Mouse (Mus musculus) CH12.LX (cell line): ENCODE data around the gene Gas6. TPM values are rescaled to one million over a fixed set of nuclear protein-coding genes. Genes with fewer than 3 reads are reported as not detected.

Experiments used
- DNase-seq: peaks from one replicate; pipeline ENCODE4 v3.0.0-alpha.2; 2013; ENCODE audit errors: extremely low read depth
- H3K27ac ChIP-seq: 2 replicates; pipeline ENCODE4 v1.5.1; 2012; ENCODE audit warnings: low read depth, mild to moderate bottlenecking, control low read depth, moderate library complexity; ENCODE audit not compliant: insufficient read depth
- H3K27me3 ChIP-seq: replicated peaks from 2 replicates; pipeline ENCODE3; 2012; ENCODE audit warnings: inconsistent platforms
- H3K36me3 ChIP-seq, 2 experiments: replicated peaks in 1 of 2; 2 replicates each; pipeline versions ENCODE3 to v1.6.1; 2012; ENCODE audit warnings: inconsistent platforms in 1 of 2, low read length in 1 of 2, mild to moderate bottlenecking in 1 of 2, mixed read lengths in 1 of 2, moderate library complexity in 1 of 2; ENCODE audit not compliant: control insufficient read depth in 1 of 2, insufficient read depth in 1 of 2
- H3K4me1 ChIP-seq, 2 experiments: 2 replicates each; pipeline ENCODE4 v1.6.1; 2012; ENCODE audit warnings: inconsistent platforms in 1 of 2, moderate library complexity in 1 of 2; ENCODE audit not compliant: insufficient read depth in 2 of 2, control insufficient read depth in 1 of 2
- H3K4me2 ChIP-seq: 2 replicates; pipeline ENCODE4 v1.6.1; 2012; ENCODE audit warnings: low read depth, mild to moderate bottlenecking, control low read depth; ENCODE audit not compliant: poor library complexity, insufficient read depth, severe bottlenecking
- H3K4me3 ChIP-seq, 3 experiments: fragments of 150-350 bp in 1 of 3; sonication (generic) in 1 of 3; replicated peaks in 1 of 3; 2 replicates each; pipeline versions ENCODE3 to v1.5.1; 2011 to 2012; ENCODE audit warnings: low read depth in 2 of 3, low read length in 2 of 3, mild to moderate bottlenecking in 2 of 3, moderate library complexity in 2 of 3, control low read depth in 1 of 3, improper control_type of control experiment in 1 of 3, inconsistent platforms in 1 of 3, mixed read lengths in 1 of 3; ENCODE audit not compliant: poor library complexity in 1 of 3
- H3K79me2 ChIP-seq: replicated peaks from 2 replicates; pipeline ENCODE4 v1.6.1; 2012; ENCODE audit warnings: mild to moderate bottlenecking, moderate library complexity; ENCODE audit not compliant: control insufficient read depth, poor library complexity, insufficient read depth, severe bottlenecking; ENCODE audit errors: extremely low read depth
- H3K9ac ChIP-seq: 2 replicates; pipeline ENCODE4 v1.6.1; 2012; ENCODE audit warnings: low read depth, mild to moderate bottlenecking, control low read depth, moderate library complexity; ENCODE audit not compliant: insufficient read depth
- H3K9me3 ChIP-seq: replicated peaks from 2 replicates; pipeline ENCODE3; 2012; ENCODE audit warnings: low read length, inconsistent platforms, mixed read lengths
- ELF1 ChIP-seq: IDR thresholded peaks from 2 replicates; pipeline ENCODE4 v1.6.1; 2014; ENCODE audit warnings: low read depth, mild to moderate bottlenecking, inconsistent platforms, low read length, improper control_type of control experiment
- EP300 ChIP-seq: IDR thresholded peaks from 2 replicates; pipeline ENCODE4 v1.6.1; 2011; ENCODE audit warnings: low read length, improper control_type of control experiment
- JUND ChIP-seq: conservative IDR thresholded peaks from 2 replicates; pipeline ENCODE4 v1.6.1; 2011; ENCODE audit warnings: low read depth, low read length, improper control_type of control experiment
- MAFK ChIP-seq: IDR thresholded peaks from 2 replicates; pipeline ENCODE4 v1.6.1; 2011; ENCODE audit warnings: low read length, improper control_type of control experiment; ENCODE audit not compliant: insufficient replicate concordance
- MAX ChIP-seq: IDR thresholded peaks from 2 replicates; pipeline ENCODE4 v1.6.1; 2011; ENCODE audit warnings: low read length, improper control_type of control experiment
- MAZ ChIP-seq: IDR thresholded peaks from 2 replicates; pipeline ENCODE4 v1.6.1; 2012; ENCODE audit warnings: low read depth, mild to moderate bottlenecking, inconsistent platforms, low read length, improper control_type of control experiment, moderate library complexity
- MXI1 ChIP-seq: IDR thresholded peaks from 2 replicates; pipeline ENCODE4 v1.6.1; 2011; ENCODE audit warnings: mild to moderate bottlenecking, low read depth, low read length, improper control_type of control experiment
- MYC ChIP-seq: IDR thresholded peaks from 2 replicates; pipeline ENCODE4 v1.6.1; 2011; ENCODE audit warnings: low read depth, mild to moderate bottlenecking, improper control_type of control experiment, low read length
- NRF1 ChIP-seq: IDR thresholded peaks from 2 replicates; pipeline ENCODE4 v1.6.1; 2014; ENCODE audit warnings: low read depth, mild to moderate bottlenecking, inconsistent platforms, low read length, improper control_type of control experiment, moderate library complexity
- POLR2AphosphoS2 ChIP-seq: IDR thresholded peaks from 2 replicates; pipeline ENCODE4 v1.6.1; 2011; ENCODE audit warnings: low read depth, low read length, improper control_type of control experiment
- RAD21 ChIP-seq: IDR thresholded peaks from 2 replicates; pipeline ENCODE4 v1.6.1; 2011; ENCODE audit warnings: low read depth, mild to moderate bottlenecking, low read length, improper control_type of control experiment, moderate library complexity
- SIN3A ChIP-seq: IDR thresholded peaks from 2 replicates; pipeline ENCODE4 v1.6.1; 2012; ENCODE audit warnings: low read length, improper control_type of control experiment, inconsistent platforms
- SMC3 ChIP-seq: IDR thresholded peaks from 2 replicates; pipeline ENCODE4 v1.6.1; 2011; ENCODE audit warnings: low read depth, low read length, improper control_type of control experiment
- TBP ChIP-seq: conservative IDR thresholded peaks from 2 replicates; pipeline ENCODE4 v1.6.1; 2011; ENCODE audit warnings: low read depth, low read length, improper control_type of control experiment
- ZKSCAN1 ChIP-seq: IDR thresholded peaks from 2 replicates; pipeline ENCODE4 v1.6.1; 2012; ENCODE audit warnings: low read depth, inconsistent platforms, low read length, improper control_type of control experiment, borderline replicate concordance
- ZMIZ1 ChIP-seq: IDR thresholded peaks from 2 replicates; pipeline ENCODE4 v1.6.1; 2012; ENCODE audit warnings: low read depth, mild to moderate bottlenecking, inconsistent platforms, low read length, improper control_type of control experiment
- dilution Hi-C: fragments of 300-500 bp; cut with MboI; formaldehyde crosslinking; loops from 2 replicates; pipeline ENCODE4 v1.14.3; 2020; ENCODE audit warnings: low sequenced_read_pairs; ENCODE audit not compliant: extremely low pct_unique_long_range_greater_than_20kb, extremely low pct_ligation_motif_present
- in situ Hi-C: fragments of 300-500 bp; cut with MboI; formaldehyde crosslinking; loops from 3 replicates; pipeline ENCODE4 v1.14.3; 2019; ENCODE audit warnings: low sequenced_read_pairs, low pct_ligation_motif_present, low pct_unique_long_range_greater_than_20kb, mixed read lengths
- polyA plus RNA-seq: library from polyadenylated mRNA; unstranded; fragments of >175 nt; gene quantifications from 2 replicates; pipeline ENCODE4 v1.2.1, GENCODE M21; 2012; ENCODE audit warnings: low read depth; ENCODE audit not compliant: insufficient read length
- total RNA-seq, 2 experiments: library from RNA; depleted of rRNA; stranded (reverse); fragments of 300-350 nt in 1 of 2; fragments of >200 nt in 1 of 2; gene quantifications; 2 replicates each; pipeline ENCODE4 v1.2.3; 2012 to 2014

Gene Gas6
- total and polyA plus RNA-seq, 3 experiments = not detected

- in situ Hi-C loops = no loop called here
- dilution Hi-C loops = no loop called here
These were observed 46.1 kb downstream of the Gas6 start for GRCm38 (mm10) chr8:13448145-13448544.

GRCm38 (mm10) chr8:13446456-13446855 lies 47.8 kb downstream of the Gas6 start:
- TF ChIP-seq NRF1 (no peak), JUND (no peak), ZKSCAN1 (no peak), TBP (no peak), MAFK (no peak), MYC (no peak)
- Histone ChIP-seq H3K27ac (no peak overlapping the region), H3K9ac (no peak overlapping the region), H3K36me3 (no peaks in the 10 kb centered on the region), H3K27me3 (peaks cover 93% of the 10 kb centered on the region), H3K4me3 (no peak overlapping the region), H3K9me3 (peaks cover 7% of the 10 kb centered on the region), H3K79me2 (no peaks in the 10 kb centered on the region), H3K4me2 (no peak overlapping the region), H3K4me1 (no peaks in the 10 kb centered on the region)
- in situ Hi-C loops = no loop called here
- dilution Hi-C loops = no loop called here
- no peak for DNase-seq

More at GRCm38 (mm10) chr8:13448145-13448544, 46.1 kb downstream of the Gas6 start:
- H3K27ac ChIP-seq = no peak overlapping the region
- no peak overlapping the region for H3K4me2 ChIP-seq
- peaks cover 3% of the 10 kb centered on the region for H3K9me3 ChIP-seq
- H3K4me1 ChIP-seq = no peaks in the 10 kb centered on the region
- H3K36me3 ChIP-seq = no peaks in the 10 kb centered on the region
- peaks cover 93% of the 10 kb centered on the region for H3K27me3 ChIP-seq
- TF ChIP-seq MXI1 (peak; percentile 77), MAX (0 out of 2 replicates have a peak, but pooled peaks have one; percentile 17), SIN3A (no peak)
- TF ChIP-seq, all 38 proteins: peak for 2
- peak; percentile 24 for DNase-seq
- no peak overlapping the region for H3K9ac ChIP-seq
- H3K79me2 ChIP-seq = no peaks in the 10 kb centered on the region
- no peak overlapping the region for H3K4me3 ChIP-seq

GRCm38 (mm10) chr8:13442152-13442551 lies 52.1 kb downstream of the Gas6 start:
- Histone ChIP-seq H3K4me1 (no peaks in the 10 kb centered on the region), H3K9me3 (peaks cover 7% of the 10 kb centered on the region), H3K79me2 (no peaks in the 10 kb centered on the region), H3K4me2 (no peak overlapping the region), H3K36me3 (no peaks in the 10 kb centered on the region), H3K4me3 (no peak overlapping the region), H3K9ac (no peak overlapping the region), H3K27me3 (peaks cover 96% of the 10 kb centered on the region), H3K27ac (no peak overlapping the region)
- dilution Hi-C loops = no loop called here
- TF ChIP-seq NRF1 (no peak), ZMIZ1 (no peak), SMC3 (no peak), RAD21 (no peak), SIN3A (no peak), MAZ (no peak), POLR2AphosphoS2 (no peak), ELF1 (no peak), EP300 (no peak), JUND (no peak)
- in situ Hi-C loops = no loop called here
- no peak for DNase-seq
